Mouse (Mus musculus) neural tube, embryonic 13.5 days (tissue): Measurements from ENCODE around the gene Cnga2. TPM values are rescaled to one million over a fixed set of nuclear protein-coding genes. Genes with fewer than 3 reads are reported as not detected.
A peak's percentile ranks its signal among the peaks of the same experiment; 100 is the strongest.
"Not testable (repeated sequence)": the region's sequence is repeated elsewhere in the genome, so short reads cannot be mapped to it uniquely, and the experiment has no call there.

ENCODE experiments used
- ATAC-seq: fragments of 200-750 bp; cut with Nextera tagmentation; 2 replicates; pipeline ENCODE4 v1.8.0; 2017; ENCODE audit warnings: low read depth, mild to moderate bottlenecking, moderate TSS enrichment, moderate library complexity
- H3K27ac ChIP-seq: fragments of 300-500 bp; sonication (generic); replicated peaks from 2 replicates; pipeline ENCODE4 v1.5.1; 2015; ENCODE audit warnings: moderate library complexity, mild to moderate bottlenecking, inconsistent platforms
- H3K27me3 ChIP-seq: fragments of 300-500 bp; sonication (generic); 2 replicates; pipeline ENCODE4 v1.6.1; 2015; ENCODE audit warnings: mild to moderate bottlenecking, inconsistent platforms
- H3K36me3 ChIP-seq: fragments of 300-500 bp; sonication (generic); 2 replicates; pipeline ENCODE4 v1.6.1; 2015; ENCODE audit warnings: mild to moderate bottlenecking, inconsistent platforms
- H3K4me1 ChIP-seq: fragments of 300-500 bp; sonication (generic); replicated peaks from 2 replicates; pipeline ENCODE4 v1.6.1; 2015; ENCODE audit warnings: inconsistent platforms
- H3K4me2 ChIP-seq: fragments of 300-500 bp; sonication (generic); 2 replicates; pipeline ENCODE4 v1.6.1; 2015; ENCODE audit warnings: inconsistent platforms, mild to moderate bottlenecking, moderate library complexity
- H3K4me3 ChIP-seq: fragments of 300-500 bp; sonication (generic); 2 replicates; pipeline ENCODE4 v1.5.1; 2015; ENCODE audit warnings: mild to moderate bottlenecking, inconsistent platforms
- H3K9ac ChIP-seq: fragments of 300-500 bp; sonication (generic); 2 replicates; pipeline ENCODE4 v1.6.1; 2015; ENCODE audit warnings: moderate library complexity, mild to moderate bottlenecking, inconsistent platforms
- H3K9me3 ChIP-seq: fragments of 300-500 bp; sonication (generic); 2 replicates; pipeline ENCODE4 v1.6.1; 2016; ENCODE audit warnings: inconsistent platforms
- WGBS: fragments of 180-500 bp; shearing (Covaris S2); methylation state at CpG from one replicate; pipeline ENCODE4 v1.1.7; 2015; 5-methylcytosine and 5-hydroxymethylcytosine counted together
- polyA plus RNA-seq: library from polyadenylated mRNA; unstranded; fragments of >200 nt; fragmentation: Nextera tagmentation; extraction: Ambion mirVana; gene quantifications from 2 replicates; pipeline ENCODE4 v1.2.1, GENCODE M21; 2015

The Cnga2 gene
- 0.13 TPM in 1 of 2 replicates, not detected in the other for polyA plus RNA-seq

DNA sequence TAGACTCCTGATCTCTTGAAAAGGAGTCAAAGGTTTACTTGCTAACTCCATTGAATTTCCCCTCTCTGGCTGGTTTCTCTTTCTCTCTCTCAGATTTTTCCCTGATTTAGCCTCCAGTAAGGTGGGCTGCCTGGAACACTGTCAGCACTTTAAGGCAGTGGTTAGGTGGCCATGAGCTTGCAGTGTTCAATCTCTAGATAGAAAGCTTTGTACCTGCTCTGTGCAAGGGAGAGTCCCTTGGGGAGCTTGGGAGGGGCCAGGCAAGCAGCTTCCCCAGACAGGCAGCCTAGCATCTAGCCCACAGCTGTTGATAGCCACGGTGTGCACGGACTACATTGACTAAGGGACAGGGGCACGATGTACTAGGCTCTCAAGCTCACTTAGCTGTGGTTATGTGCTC, at the start of gene Cnga2:
Gene Cnga2 (plus strand): TSS at position 301 of the 400 bp plus-strand sequence.
- H3K4me3 ChIP-seq = no peak within 1 kb of the TSS

DNA sequence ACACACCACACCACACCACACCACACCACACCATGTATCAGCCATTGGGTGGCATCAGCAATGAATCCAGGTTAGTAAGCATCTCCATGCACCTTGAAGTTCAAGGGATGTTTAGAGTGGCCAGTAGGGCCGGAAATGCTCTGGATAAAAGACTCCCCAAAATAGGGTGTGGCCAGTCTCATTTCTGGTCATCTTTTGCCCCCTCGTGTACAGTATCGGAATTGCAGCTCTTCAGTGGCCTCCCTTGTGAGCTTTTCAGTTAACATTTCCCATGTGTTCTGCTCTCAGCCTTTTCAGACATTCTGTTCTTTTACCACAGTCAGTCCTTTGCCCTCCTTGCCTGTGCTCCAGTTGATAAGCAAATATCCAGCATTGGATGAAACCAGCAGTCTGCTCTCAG, 45.0 kb upstream of the Cnga2 start:
- no peak for ATAC-seq
- Histone ChIP-seq H3K9me3 (no peaks in the 10 kb centered on the region), H3K27me3 (no peaks in the 10 kb centered on the region), H3K27ac (no peak overlapping the region), H3K4me2 (no peak overlapping the region), H3K4me1 (no peaks in the 10 kb centered on the region), H3K36me3 (no peaks in the 10 kb centered on the region), H3K4me3 (no peak overlapping the region), H3K9ac (no peak overlapping the region)
- 19% methylated on average over 3 of the region's 3 CpGs for WGBS

More for the DNA sequence above, at the start of gene Cnga2:
- no peak for ATAC-seq
- H3K9me3 ChIP-seq = no peaks in the 10 kb centered on the region
- H3K27me3 ChIP-seq = no peaks in the 10 kb centered on the region
- H3K9ac ChIP-seq = no peak within 1 kb of the TSS
- no peak within 1 kb of the TSS for H3K27ac ChIP-seq
- no peaks in the 10 kb centered on the region for H3K36me3 ChIP-seq
- no peaks in the 10 kb centered on the region for H3K4me1 ChIP-seq
- H3K4me2 ChIP-seq = no peak within 1 kb of the TSS
- 91% methylated on average over 3 of the region's 3 CpGs for WGBS

DNA sequence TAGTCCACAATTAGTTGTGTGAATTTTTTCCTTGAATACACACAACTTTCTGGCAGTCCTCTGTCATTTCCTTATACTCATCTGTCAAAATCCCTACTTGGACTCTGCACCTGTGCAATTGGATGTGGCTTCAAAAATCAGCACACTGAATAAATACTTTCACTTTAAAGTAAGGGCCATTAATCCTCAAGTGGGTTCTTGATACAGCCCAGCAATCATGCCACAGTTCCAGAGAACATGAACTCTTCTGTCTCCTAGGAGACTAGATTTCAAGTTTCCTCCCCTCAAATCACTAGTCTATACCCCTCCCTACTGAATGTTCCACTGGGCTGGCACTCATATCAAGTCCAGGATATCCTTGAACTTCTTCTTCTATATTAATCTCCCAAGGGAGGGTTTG, 33.3 kb upstream of the Cnga2 start:
- Histone ChIP-seq H3K27ac (no peak overlapping the region), H3K4me3 (no peak overlapping the region), H3K36me3 (no peaks in the 10 kb centered on the region), H3K4me2 (no peak overlapping the region), H3K9me3 (no peaks in the 10 kb centered on the region), H3K4me1 (peaks cover 4% of the 10 kb centered on the region; the same call in 1 of the 2 replicates), H3K9ac (no peak overlapping the region), H3K27me3 (no peaks in the 10 kb centered on the region)
- no peak for ATAC-seq

DNA sequence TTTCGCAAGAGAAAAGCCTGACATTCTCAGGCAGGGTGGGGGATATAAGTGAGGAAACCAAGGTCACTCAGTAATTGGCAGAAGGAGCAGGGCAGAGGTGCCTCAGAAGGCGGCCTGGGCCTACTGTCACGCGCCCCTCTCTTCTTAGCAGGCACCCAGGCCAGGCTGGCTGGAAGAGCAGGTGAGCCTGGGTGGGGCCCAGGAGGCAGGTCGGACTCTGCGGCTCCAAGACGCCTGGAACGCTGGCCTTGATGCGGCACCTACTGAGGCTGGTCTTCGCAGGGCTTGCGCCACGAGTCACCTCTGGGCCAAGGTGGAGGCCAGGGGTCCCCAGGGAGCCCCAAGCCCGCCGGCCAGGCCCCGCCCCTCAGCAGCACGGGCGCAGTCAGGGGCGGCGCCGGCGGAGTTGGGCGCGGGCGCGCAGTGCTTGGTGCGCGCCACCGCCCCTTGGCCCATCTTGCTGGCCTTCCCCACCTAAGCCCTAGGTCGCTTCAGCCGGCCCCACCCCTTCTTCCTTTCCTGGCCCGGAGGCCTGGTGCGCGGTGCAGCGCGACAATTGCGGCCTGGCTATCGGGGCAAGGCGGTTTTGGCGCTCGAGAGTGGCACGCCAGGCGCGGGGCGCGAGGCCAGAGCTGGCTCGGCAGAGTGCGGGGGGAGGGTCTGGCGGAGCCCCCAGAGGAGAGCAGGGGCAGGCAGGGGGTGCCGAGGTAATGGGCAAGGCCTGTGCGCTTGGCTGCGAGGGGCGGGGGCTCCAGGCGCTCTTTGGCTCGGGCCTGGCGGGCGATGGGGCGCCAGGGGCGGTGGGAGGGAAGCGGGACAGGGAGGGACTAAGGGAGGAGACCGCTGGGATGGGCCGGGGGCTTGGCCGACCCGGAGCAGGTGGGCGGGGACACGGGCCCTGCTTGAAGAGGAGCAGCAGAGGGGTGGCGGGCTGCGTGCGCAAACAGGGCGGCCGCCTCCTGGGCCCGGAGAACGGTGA, 29.3 kb upstream of the Cnga2 start, which contains the start of gene Prrg3:
Gene Prrg3 (plus strand): TSS at position 552 of the 979 bp plus-strand sequence.
- WGBS = 19% methylated on average over 55 of the region's 72 CpGs
- Histone ChIP-seq H3K9ac (peak within 1 kb of the TSS; percentile 79), H3K4me3 (peak within 1 kb of the TSS; percentile 52), H3K4me2 (peak within 1 kb of the TSS; percentile 66), H3K27ac (peak within 1 kb of the TSS; percentile 59; the same call in 1 of the 2 replicates), H3K27me3 (no peaks in the 10 kb centered on the region), H3K36me3 (peaks cover 3% of the 10 kb centered on the region), H3K9me3 (no peaks in the 10 kb centered on the region), H3K4me1 (peaks cover 11% of the 10 kb centered on the region)
- peak; percentile 92 for ATAC-seq

DNA sequence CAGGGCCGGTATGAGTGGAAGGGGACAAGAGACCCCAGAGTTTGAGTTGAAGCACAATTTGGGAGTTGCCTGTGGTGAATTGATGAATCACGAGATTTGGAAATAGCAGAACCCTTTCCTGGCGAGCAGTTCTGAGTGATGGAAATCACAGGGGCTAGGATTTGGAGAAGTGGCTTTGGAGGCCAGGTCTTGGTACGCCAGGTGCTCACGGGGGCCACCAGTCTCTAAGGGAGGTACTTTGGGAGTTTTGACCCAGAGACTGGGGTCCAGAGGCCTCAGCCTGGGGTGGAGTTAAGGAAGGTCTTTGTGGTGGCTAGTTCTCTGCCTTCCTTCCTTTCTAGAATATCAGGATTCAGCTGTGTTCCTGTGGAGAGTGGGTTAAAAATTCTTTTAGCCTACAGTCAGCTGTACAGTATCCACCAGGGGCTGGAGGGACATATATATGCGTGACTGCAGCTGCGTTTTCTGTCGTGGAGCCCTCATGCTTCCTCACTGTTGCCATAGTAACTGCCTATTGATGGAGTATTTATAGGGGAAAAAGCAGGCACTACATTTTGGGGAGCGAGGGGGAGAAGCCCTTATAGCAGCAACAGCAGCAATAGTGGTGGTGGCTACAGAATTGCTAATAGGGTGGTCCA, 28.3 kb upstream of the Cnga2 start:
- ATAC-seq = peak; percentile 34
- H3K27ac ChIP-seq = peak overlapping the region; percentile 59; the same call in 1 of the 2 replicates
- peak overlapping the region; percentile 66 for H3K4me2 ChIP-seq
- no peaks in the 10 kb centered on the region for H3K27me3 ChIP-seq
- H3K4me1 ChIP-seq = peaks cover 11% of the 10 kb centered on the region
- H3K4me3 ChIP-seq = peak overlapping the region; percentile 52
- 31% methylated on average over 9 of the region's 9 CpGs for WGBS
- peak overlapping the region; percentile 79 for H3K9ac ChIP-seq
- no peaks in the 10 kb centered on the region for H3K9me3 ChIP-seq
- H3K36me3 ChIP-seq = peaks cover 3% of the 10 kb centered on the region

DNA sequence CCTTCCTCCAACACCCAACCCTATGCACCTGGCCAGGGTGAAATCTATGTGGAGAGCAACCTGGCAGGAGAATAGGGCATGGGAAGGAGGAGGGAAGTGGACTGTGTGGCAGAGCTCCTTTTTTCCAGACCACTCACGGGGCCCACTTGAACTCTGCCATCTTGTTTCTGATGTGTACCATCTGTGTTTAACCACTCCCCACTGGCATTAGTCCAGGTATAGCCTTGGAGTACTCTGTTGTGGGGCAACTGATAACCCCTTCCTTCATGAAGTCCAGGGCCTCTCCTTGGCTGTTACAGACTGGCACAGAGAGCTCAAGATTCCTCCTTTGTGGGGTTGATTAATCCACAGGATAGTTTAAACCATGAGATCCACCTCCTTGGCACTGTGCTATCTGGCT, 23.4 kb upstream of the Cnga2 start:
- H3K27ac ChIP-seq = no peak overlapping the region
- peaks cover 3% of the 10 kb centered on the region for H3K36me3 ChIP-seq
- WGBS = 85% methylated on average over 1 of the region's 1 CpGs
- no peaks in the 10 kb centered on the region for H3K27me3 ChIP-seq
- H3K9me3 ChIP-seq = no peaks in the 10 kb centered on the region
- H3K4me3 ChIP-seq = no peak overlapping the region
- H3K4me1 ChIP-seq = peaks cover 8% of the 10 kb centered on the region
- H3K4me2 ChIP-seq = no peak overlapping the region
- H3K9ac ChIP-seq = no peak overlapping the region
- no peak for ATAC-seq

DNA sequence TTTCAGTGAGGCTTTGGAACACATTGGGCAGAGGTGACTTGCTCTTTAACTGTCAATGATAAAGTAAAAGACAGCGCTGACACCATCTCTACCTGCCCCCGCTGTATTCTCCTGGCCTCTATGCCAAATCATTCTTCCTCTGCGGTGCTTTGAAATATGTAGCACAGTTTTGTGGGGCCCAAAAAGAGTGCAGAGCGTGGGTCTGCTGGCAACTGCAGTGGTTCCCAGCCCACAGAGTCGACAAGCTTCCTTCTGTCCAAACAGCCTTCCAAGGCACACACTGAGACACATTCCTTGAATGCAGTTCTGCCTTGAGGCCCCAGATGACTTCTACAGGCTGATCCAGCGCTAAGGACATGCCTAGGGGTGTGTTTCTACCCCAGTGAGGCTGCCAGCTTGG, 22.8 kb upstream of the Cnga2 start:
- H3K4me2 ChIP-seq = no peak overlapping the region
- 79% methylated on average over 6 of the region's 6 CpGs for WGBS
- H3K4me1 ChIP-seq = peaks cover 2% of the 10 kb centered on the region; the same call in 1 of the 2 replicates
- H3K27me3 ChIP-seq = no peaks in the 10 kb centered on the region
- peaks cover 3% of the 10 kb centered on the region for H3K36me3 ChIP-seq
- no peak for ATAC-seq
- no peak overlapping the region for H3K9ac ChIP-seq
- no peak overlapping the region for H3K4me3 ChIP-seq
- H3K27ac ChIP-seq = no peak overlapping the region
- no peaks in the 10 kb centered on the region for H3K9me3 ChIP-seq

DNA sequence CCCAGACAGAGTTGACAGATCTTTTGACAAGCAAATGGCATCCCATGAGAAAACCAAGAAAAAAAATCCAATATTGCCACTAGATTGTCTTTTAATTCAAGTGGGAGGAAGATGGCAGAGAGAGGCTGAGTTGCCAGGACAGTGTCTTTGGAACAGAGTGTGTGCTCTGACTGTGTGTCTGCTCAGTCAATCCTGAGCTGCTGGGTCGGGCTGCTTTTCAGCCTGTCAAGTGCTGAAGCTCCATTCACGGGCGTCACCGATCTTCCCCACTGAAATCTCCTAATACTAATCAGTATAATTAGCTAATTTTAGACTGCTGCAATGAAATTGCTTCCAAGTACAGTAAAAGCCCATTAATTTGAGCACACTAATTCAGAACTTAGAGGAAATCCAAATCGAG, 20.3 kb upstream of the Cnga2 start:
- ATAC-seq = no peak
- 75% methylated on average over 5 of the region's 5 CpGs for WGBS
- no peaks in the 10 kb centered on the region for H3K27me3 ChIP-seq
- H3K36me3 ChIP-seq = peaks cover 3% of the 10 kb centered on the region
- no peak overlapping the region for H3K9ac ChIP-seq
- no peak overlapping the region for H3K4me2 ChIP-seq
- H3K4me1 ChIP-seq = no peaks in the 10 kb centered on the region
- H3K4me3 ChIP-seq = no peak overlapping the region
- no peaks in the 10 kb centered on the region for H3K9me3 ChIP-seq
- no peak overlapping the region for H3K27ac ChIP-seq

DNA sequence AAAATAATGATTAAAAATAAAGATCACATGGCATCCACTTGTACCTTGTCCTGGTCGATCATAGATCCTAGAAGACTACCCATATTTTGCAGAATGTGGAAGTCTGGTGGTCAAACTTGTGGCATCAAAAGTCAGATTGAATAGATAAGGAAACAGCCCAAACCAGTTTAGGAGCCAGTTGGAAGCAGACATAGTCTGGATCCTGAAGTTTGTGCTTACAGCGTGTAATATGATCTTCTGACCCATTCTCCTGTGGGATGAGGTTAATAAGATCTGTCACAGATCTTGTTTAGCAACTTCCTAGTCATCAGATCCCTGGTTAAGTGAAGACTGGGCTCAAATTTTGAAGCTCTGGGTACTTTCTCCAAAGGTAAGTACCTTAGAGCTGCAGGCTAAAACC, 19.0 kb upstream of the Cnga2 start, which contains the start of gene Fate1:
Gene Fate1 (plus strand): TSS at position 301 of the 400 bp plus-strand sequence.
- no peak within 1 kb of the TSS for H3K27ac ChIP-seq
- WGBS = 85% methylated on average over 2 of the region's 2 CpGs
- no peak within 1 kb of the TSS for H3K4me2 ChIP-seq
- H3K9ac ChIP-seq = no peak within 1 kb of the TSS
- no peaks in the 10 kb centered on the region for H3K36me3 ChIP-seq
- H3K27me3 ChIP-seq = no peaks in the 10 kb centered on the region
- ATAC-seq = no peak
- no peak within 1 kb of the TSS for H3K4me3 ChIP-seq
- H3K9me3 ChIP-seq = no peaks in the 10 kb centered on the region
- H3K4me1 ChIP-seq = no peaks in the 10 kb centered on the region

DNA sequence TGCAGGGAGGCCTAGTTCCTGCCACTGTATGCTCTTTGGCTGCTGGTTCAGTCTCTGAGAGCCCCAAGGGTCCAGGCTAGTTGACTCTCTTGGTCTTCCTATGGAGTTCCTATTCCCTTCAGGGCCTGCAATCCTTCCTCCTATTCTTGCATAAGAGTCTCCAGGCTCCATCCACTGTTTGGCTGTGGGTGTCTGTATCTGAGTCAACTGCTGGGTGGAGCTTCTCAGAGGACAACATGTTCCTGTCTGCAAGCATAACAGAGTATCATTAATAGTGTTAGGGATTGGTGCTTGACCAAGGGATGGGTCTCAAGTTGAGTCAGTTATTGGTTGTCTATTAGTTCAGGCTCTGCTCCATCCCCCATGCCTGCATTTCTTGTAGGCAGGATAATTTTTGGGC, 14.0 kb upstream of the Cnga2 start:
- H3K27me3 ChIP-seq, H3K4me3 ChIP-seq, H3K36me3 ChIP-seq, H3K9me3 ChIP-seq, H3K9ac ChIP-seq, H3K4me2 ChIP-seq, ATAC-seq, H3K4me1 ChIP-seq, H3K27ac ChIP-seq: not testable (repeated sequence)

DNA sequence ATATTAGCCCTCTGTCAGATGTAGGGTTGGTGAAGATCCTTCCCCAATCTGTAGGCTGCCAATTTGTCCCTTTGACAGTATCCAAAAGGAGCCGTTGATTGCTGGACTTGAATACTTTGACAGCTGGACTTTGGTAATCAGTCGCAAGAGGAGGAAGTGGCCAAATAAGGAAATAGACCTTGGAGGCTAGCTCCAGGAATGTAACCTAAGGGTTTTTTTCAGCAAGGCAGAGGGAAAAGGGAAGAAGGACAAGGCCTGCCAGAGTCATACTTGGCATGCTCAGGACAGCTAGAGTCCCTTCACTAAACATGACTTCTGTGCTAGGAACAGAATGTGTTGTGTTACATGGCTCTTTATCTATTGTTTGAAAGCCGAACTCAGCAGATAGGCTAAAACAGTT, 11.2 kb upstream of the Cnga2 start:
- no peak for ATAC-seq
- H3K4me2 ChIP-seq = no peak overlapping the region
- H3K4me3 ChIP-seq = no peak overlapping the region
- H3K4me1 ChIP-seq = no peaks in the 10 kb centered on the region
- no peak overlapping the region for H3K27ac ChIP-seq
- H3K9ac ChIP-seq = no peak overlapping the region
- H3K27me3 ChIP-seq = no peaks in the 10 kb centered on the region
- no peaks in the 10 kb centered on the region for H3K36me3 ChIP-seq
- WGBS = 80% methylated on average over 3 of the region's 3 CpGs
- H3K9me3 ChIP-seq = no peaks in the 10 kb centered on the region

DNA sequence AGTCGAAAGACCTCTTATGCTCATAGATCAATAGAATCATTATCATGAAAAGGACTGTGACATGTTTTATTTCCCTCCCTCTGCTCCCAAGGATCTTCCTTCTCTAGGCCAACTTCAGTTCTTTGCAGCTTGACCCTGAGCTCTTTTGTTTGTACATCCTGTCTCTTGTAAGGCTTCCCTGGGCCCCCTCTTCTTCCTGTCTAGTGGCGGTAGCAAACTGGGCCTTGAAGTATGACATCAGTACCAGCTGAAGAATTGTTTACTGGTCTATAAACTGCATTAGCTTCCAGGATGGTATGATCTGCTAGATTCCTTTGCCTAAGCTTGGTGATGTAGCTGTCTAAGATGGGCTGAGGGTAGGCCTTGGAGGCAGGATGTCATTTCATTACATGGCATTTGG, 10.3 kb upstream of the Cnga2 start:
- Histone ChIP-seq H3K9ac (no peak overlapping the region), H3K4me1 (no peaks in the 10 kb centered on the region), H3K36me3 (no peaks in the 10 kb centered on the region), H3K9me3 (no peaks in the 10 kb centered on the region), H3K4me2 (no peak overlapping the region), H3K27ac (no peak overlapping the region), H3K4me3 (no peak overlapping the region), H3K27me3 (no peaks in the 10 kb centered on the region)
- WGBS = 65% methylated on average over 2 of the region's 2 CpGs
- ATAC-seq = no peak
